Mouse (Mus musculus) midbrain, embryonic 16.5 days (tissue): ENCODE measurements at regions not wholly inside any gene's neighbourhood (a gene's known extent, or its start where the extent isn't known, plus 50 kb on each side); places are given as distances from the start of the nearest gene placed in this dataset.

Source experiments
- ATAC-seq: fragments of 200-750 bp; cut with Nextera tagmentation; 2 replicates; pipeline ENCODE4 v1.8.0; 2017; ENCODE audit warnings: moderate TSS enrichment
- H3K27ac ChIP-seq: fragments of 300-500 bp; sonication (generic); 2 replicates; pipeline ENCODE4 v1.5.1; 2014; ENCODE audit warnings: mild to moderate bottlenecking, low read length, mixed read lengths
- H3K27me3 ChIP-seq: fragments of 300-500 bp; sonication (generic); 2 replicates; pipeline ENCODE4 v1.6.1; 2014; ENCODE audit warnings: low read depth, low read length, mixed read lengths; ENCODE audit not compliant: control insufficient read depth, insufficient read depth
- H3K36me3 ChIP-seq: fragments of 300-500 bp; sonication (generic); 2 replicates; pipeline ENCODE4 v1.6.1; 2014; ENCODE audit warnings: mild to moderate bottlenecking, low read length, moderate library complexity, mixed read lengths; ENCODE audit not compliant: control insufficient read depth, insufficient read depth
- H3K4me1 ChIP-seq: fragments of 300-500 bp; sonication (generic); 2 replicates; pipeline ENCODE4 v1.6.1; 2014; ENCODE audit warnings: mild to moderate bottlenecking, low read length, mixed read lengths; ENCODE audit not compliant: control insufficient read depth, insufficient read depth
- H3K4me2 ChIP-seq: fragments of 300-500 bp; sonication (generic); 2 replicates; pipeline ENCODE4 v1.6.1; 2014; ENCODE audit warnings: mild to moderate bottlenecking, low read length, mixed read lengths
- H3K4me3 ChIP-seq: fragments of 300-500 bp; sonication (generic); 2 replicates; pipeline ENCODE4 v1.5.1; 2014; ENCODE audit warnings: low read depth, mild to moderate bottlenecking, low read length, moderate library complexity, mixed read lengths
- H3K9ac ChIP-seq: fragments of 300-500 bp; sonication (generic); 2 replicates; pipeline ENCODE4 v1.6.1; 2014; ENCODE audit warnings: low read depth, low read length, mixed read lengths
- H3K9me3 ChIP-seq: fragments of 300-500 bp; sonication (generic); replicated peaks from 2 replicates; pipeline ENCODE4 v1.6.1; 2014; ENCODE audit warnings: mild to moderate bottlenecking, low read length, mixed read lengths; ENCODE audit not compliant: control insufficient read depth, poor library complexity, severe bottlenecking
- WGBS: fragments of 180-500 bp; shearing (Covaris S2); extraction: QIAGEN DNeasy Blood & Tissue Kit; methylation state at CpG from one replicate; pipeline ENCODE4 v1.1.7; 2014; 5-methylcytosine and 5-hydroxymethylcytosine counted together

GRCm38 (mm10) chr3:41210333-41210732 lies 127.5 kb upstream of the Pgrmc2 start:
- Histone ChIP-seq H3K4me1 (no peaks in the 10 kb centered on the region), H3K9me3 (no peaks in the 10 kb centered on the region), H3K27ac (no peak overlapping the region), H3K36me3 (no peaks in the 10 kb centered on the region), H3K4me3 (no peak overlapping the region), H3K27me3 (no peaks in the 10 kb centered on the region), H3K4me2 (no peak overlapping the region), H3K9ac (no peak overlapping the region)
- ATAC-seq, result no peak
- WGBS, result 65% methylated on average over 7 of the region's 7 CpGs

GRCm38 (mm10) chr3:41202895-41203294 lies 120.0 kb upstream of the Pgrmc2 start:
- no peaks in the 10 kb centered on the region for H3K36me3 ChIP-seq
- no peak overlapping the region for H3K4me3 ChIP-seq
- H3K27me3 ChIP-seq, result no peaks in the 10 kb centered on the region
- WGBS, result 87% methylated on average over 13 of the region's 13 CpGs
- H3K27ac ChIP-seq, result no peak overlapping the region
- H3K9me3 ChIP-seq, result no peaks in the 10 kb centered on the region
- ATAC-seq, result no peak
- no peak overlapping the region for H3K4me2 ChIP-seq
- 0 out of 2 replicates have a peak, but pooled peaks cover 3% of the 10 kb centered on the region for H3K4me1 ChIP-seq
- no peak overlapping the region for H3K9ac ChIP-seq

GRCm38 (mm10) chr3:41201782-41202181 lies 118.9 kb upstream of the Pgrmc2 start:
- Histone ChIP-seq H3K27ac (no peak overlapping the region), H3K4me1 (0 out of 2 replicates have a peak, but pooled peaks cover 3% of the 10 kb centered on the region), H3K36me3 (no peaks in the 10 kb centered on the region), H3K4me3 (no peak overlapping the region), H3K9ac (no peak overlapping the region), H3K27me3 (no peaks in the 10 kb centered on the region), H3K9me3 (no peaks in the 10 kb centered on the region), H3K4me2 (no peak overlapping the region)
- WGBS, result 35% methylated on average over 4 of the region's 4 CpGs
- no peak for ATAC-seq

- 0 out of 2 replicates have a peak, but pooled peaks cover 3% of the 10 kb centered on the region for H3K4me1 ChIP-seq
- WGBS, result 90% methylated on average over 5 of the region's 5 CpGs
- no peak overlapping the region for H3K4me2 ChIP-seq
- no peaks in the 10 kb centered on the region for H3K27me3 ChIP-seq
- no peak overlapping the region for H3K4me3 ChIP-seq
- H3K9me3 ChIP-seq, result no peaks in the 10 kb centered on the region
- no peak overlapping the region for H3K27ac ChIP-seq
- no peak overlapping the region for H3K9ac ChIP-seq
- H3K36me3 ChIP-seq, result no peaks in the 10 kb centered on the region
- no peak for ATAC-seq
These were observed 117.2 kb upstream of the Pgrmc2 start for GRCm38 (mm10) chr3:41200026-41200425.

- H3K27me3 ChIP-seq, result no peaks in the 10 kb centered on the region
- no peak overlapping the region for H3K9ac ChIP-seq
- no peak overlapping the region for H3K4me2 ChIP-seq
- 70% methylated on average over 15 of the region's 15 CpGs for WGBS
- H3K4me1 ChIP-seq, result 0 out of 2 replicates have a peak, but pooled peaks cover 3% of the 10 kb centered on the region
- no peaks in the 10 kb centered on the region for H3K9me3 ChIP-seq
- ATAC-seq, result peak; percentile 19; the same call in 1 of the 2 replicates
- H3K27ac ChIP-seq, result no peak overlapping the region
- H3K4me3 ChIP-seq, result no peak overlapping the region
- no peaks in the 10 kb centered on the region for H3K36me3 ChIP-seq
These were observed 115.5 kb upstream of the Pgrmc2 start for GRCm38 (mm10) chr3:41198216-41198976.

- Histone ChIP-seq H3K4me1 (0 out of 2 replicates have a peak, but pooled peaks cover 3% of the 10 kb centered on the region), H3K4me2 (no peak overlapping the region), H3K4me3 (no peak overlapping the region), H3K27ac (no peak overlapping the region), H3K27me3 (no peaks in the 10 kb centered on the region), H3K36me3 (no peaks in the 10 kb centered on the region), H3K9ac (no peak overlapping the region), H3K9me3 (no peaks in the 10 kb centered on the region)
- ATAC-seq, result peak; percentile 70
- WGBS, result 59% methylated on average over 7 of the region's 7 CpGs
These were observed 112.5 kb upstream of the Pgrmc2 start for GRCm38 (mm10) chr3:41195113-41195975.

GRCm38 (mm10) chr3:41194311-41195112 lies 111.7 kb upstream of the Pgrmc2 start:
- H3K4me3 ChIP-seq, result no peak overlapping the region
- H3K27ac ChIP-seq, result no peak overlapping the region
- ATAC-seq, result no peak
- 0 out of 2 replicates have a peak, but pooled peaks cover 3% of the 10 kb centered on the region for H3K4me1 ChIP-seq
- H3K9me3 ChIP-seq, result no peaks in the 10 kb centered on the region
- H3K27me3 ChIP-seq, result no peaks in the 10 kb centered on the region
- no peaks in the 10 kb centered on the region for H3K36me3 ChIP-seq
- no peak overlapping the region for H3K9ac ChIP-seq
- 73% methylated on average over 9 of the region's 9 CpGs for WGBS
- H3K4me2 ChIP-seq, result no peak overlapping the region

GRCm38 (mm10) chr3:41185305-41186097 lies 102.7 kb upstream of the Pgrmc2 start:
- no peak overlapping the region for H3K27ac ChIP-seq
- H3K4me1 ChIP-seq, result 0 out of 2 replicates have a peak, but pooled peaks cover 2% of the 10 kb centered on the region
- H3K4me2 ChIP-seq, result no peak overlapping the region
- 85% methylated on average over 10 of the region's 10 CpGs for WGBS
- H3K9me3 ChIP-seq, result no peaks in the 10 kb centered on the region
- ATAC-seq, result no peak
- H3K36me3 ChIP-seq, result no peaks in the 10 kb centered on the region
- no peak overlapping the region for H3K9ac ChIP-seq
- no peaks in the 10 kb centered on the region; the same call in 1 of the 2 replicates for H3K27me3 ChIP-seq
- H3K4me3 ChIP-seq, result no peak overlapping the region
